Mouse (Mus musculus) forebrain, embryonic 12.5 days (tissue): ENCODE measurements at regions not wholly inside any gene's neighbourhood (a gene's known extent, or its start where the extent isn't known, plus 50 kb on each side); places are given as distances from the start of the nearest gene placed in this dataset.

Experiments
- ATAC-seq: fragments of 200-750 bp; cut with Nextera tagmentation; 2 replicates; pipeline ENCODE4 v1.8.0; 2017; ENCODE audit warnings: moderate TSS enrichment; ENCODE audit not compliant: low FRiP score
- H3K27ac ChIP-seq: fragments of 300-500 bp; sonication (generic); 2 replicates; pipeline ENCODE4 v1.5.1; 2016; ENCODE audit warnings: mild to moderate bottlenecking
- H3K27me3 ChIP-seq: fragments of 300-500 bp; sonication (generic); 2 replicates; pipeline ENCODE4 v1.6.1; 2016; ENCODE audit warnings: mild to moderate bottlenecking
- H3K36me3 ChIP-seq: fragments of 300-500 bp; sonication (generic); replicated peaks from 2 replicates; pipeline ENCODE4 v1.6.1; 2016; ENCODE audit warnings: mild to moderate bottlenecking
- H3K4me1 ChIP-seq: fragments of 300-500 bp; sonication (generic); 2 replicates; pipeline ENCODE4 v1.6.1; 2016
- H3K4me2 ChIP-seq: fragments of 300-500 bp; sonication (generic); 2 replicates; pipeline ENCODE4 v1.6.1; 2016; ENCODE audit warnings: mild to moderate bottlenecking, moderate library complexity
- H3K4me3 ChIP-seq: fragments of 300-500 bp; sonication (generic); replicated peaks from 2 replicates; pipeline ENCODE4 v1.5.1; 2016; ENCODE audit warnings: mild to moderate bottlenecking
- H3K9ac ChIP-seq: fragments of 300-500 bp; sonication (generic); 2 replicates; pipeline ENCODE4 v1.6.1; 2016; ENCODE audit warnings: mild to moderate bottlenecking
- H3K9me3 ChIP-seq: fragments of 300-500 bp; sonication (generic); 2 replicates; pipeline ENCODE4 v1.6.1; 2016
- WGBS: fragments of 180-500 bp; shearing (Covaris S2); methylation state at CpG from one replicate; pipeline ENCODE4 v1.1.7; 2016; 5-methylcytosine and 5-hydroxymethylcytosine counted together

GRCm38 (mm10) chr8:29686594-29686993 lies 2239.1 kb downstream of the Poteg start:
- Histone ChIP-seq H3K27me3 (no peaks in the 10 kb centered on the region), H3K9me3 (no peaks in the 10 kb centered on the region), H3K27ac (no peak overlapping the region), H3K36me3 (no peaks in the 10 kb centered on the region), H3K4me2 (no peak overlapping the region), H3K9ac (no peak overlapping the region), H3K4me1 (no peaks in the 10 kb centered on the region), H3K4me3 (no peak overlapping the region)
- 50% methylated on average over 1 of the region's 1 CpGs for WGBS
- ATAC-seq: peak; percentile 53; the same call in 1 of the 2 replicates

GRCm38 (mm10) chr8:29695698-29696097 lies 2248.2 kb downstream of the Poteg start:
- Histone ChIP-seq H3K27me3 (no peaks in the 10 kb centered on the region), H3K4me1 (no peaks in the 10 kb centered on the region), H3K4me2 (no peak overlapping the region), H3K4me3 (no peak overlapping the region), H3K27ac (no peak overlapping the region), H3K36me3 (no peaks in the 10 kb centered on the region), H3K9me3 (no peaks in the 10 kb centered on the region), H3K9ac (no peak overlapping the region)
- ATAC-seq: no peak
- 16% methylated on average over 1 of the region's 1 CpGs for WGBS
